Mouse (Mus musculus): ENCODE data around the gene Hist1h4c. TPM values are rescaled to one million over a fixed set of nuclear protein-coding genes. Genes with fewer than 3 reads are reported as not detected.

Hist1h4c gene
- polyA plus RNA-seq, 1 experiment, result not detected

GRCm38 (mm10) chr13:23699767-23700166 is 1.5 kb upstream of the Hist1h4c start:
- no peak overlapping the region for H3K4me3 ChIP-seq (ENCODE audit: insufficient read depth, low read length)
- H3K27ac ChIP-seq (ENCODE audit: insufficient read depth, low read depth, low read length), result no peak overlapping the region
- peaks cover 26% of the 10 kb centered on the region for H3K4me1 ChIP-seq (ENCODE audit: control insufficient read depth, insufficient read depth, low read length)
- TF ChIP-seq POLR2A (IDR thresholded peaks at IDR 0.05; ENCODE audit: borderline replicate concordance, low read depth, low read length) (no peak), CTCF (IDR thresholded peaks at IDR 0.05; ENCODE audit: low read depth, low read length) (no peak)

GRCm38 (mm10) chr13:23698996-23699395 is 742 bp upstream of the Hist1h4c start:
- Histone ChIP-seq H3K4me3 (ENCODE audit: insufficient read depth, low read length) (no peak overlapping the region), H3K27ac (ENCODE audit: insufficient read depth, low read depth, low read length) (peak overlapping the region; percentile 63), H3K4me1 (ENCODE audit: control insufficient read depth, insufficient read depth, low read length) (peaks cover 24% of the 10 kb centered on the region)
- TF ChIP-seq POLR2A (IDR thresholded peaks at IDR 0.05; ENCODE audit: borderline replicate concordance, low read depth, low read length), result no peak
- TF ChIP-seq CTCF (IDR thresholded peaks at IDR 0.05; ENCODE audit: low read depth, low read length), result no peak

GRCm38 (mm10) chr13:23697491-23698299 is 559 bp downstream of the Hist1h4c start:
- Histone ChIP-seq H3K4me3 (ENCODE audit: insufficient read depth, low read length) (peak overlapping the region; percentile 49), H3K4me1 (ENCODE audit: control insufficient read depth, insufficient read depth, low read length) (peaks cover 16% of the 10 kb centered on the region), H3K27ac (ENCODE audit: insufficient read depth, low read depth, low read length) (peak overlapping the region; percentile 60)
- TF ChIP-seq POLR2A (IDR thresholded peaks at IDR 0.05; ENCODE audit: borderline replicate concordance, low read depth, low read length) (no peak), CTCF (IDR thresholded peaks at IDR 0.05; ENCODE audit: low read depth, low read length) (no peak)

- no peak overlapping the region for H3K4me3 ChIP-seq (ENCODE audit: insufficient read depth, low read length)
- H3K27ac ChIP-seq (ENCODE audit: insufficient read depth, low read depth, low read length), result no peak overlapping the region
- peaks cover 14% of the 10 kb centered on the region for H3K4me1 ChIP-seq (ENCODE audit: control insufficient read depth, insufficient read depth, low read length)
- TF ChIP-seq CTCF (IDR thresholded peaks at IDR 0.05; ENCODE audit: low read depth, low read length), result no peak
Observed at GRCm38 (mm10) chr13:23696061-23696474, 2.2 kb downstream of the Hist1h4c start.

- Histone ChIP-seq H3K4me1 (ENCODE audit: control insufficient read depth, insufficient read depth, low read length) (peaks cover 14% of the 10 kb centered on the region), H3K4me3 (ENCODE audit: insufficient read depth, low read length) (no peak within 1 kb of the TSS), H3K27ac (ENCODE audit: insufficient read depth, low read depth, low read length) (no peak within 1 kb of the TSS)
- TF ChIP-seq POLR2A (IDR thresholded peaks at IDR 0.05; ENCODE audit: borderline replicate concordance, low read depth, low read length) (no peak), CTCF (IDR thresholded peaks at IDR 0.05; ENCODE audit: low read depth, low read length) (no peak)
Observed at GRCm38 (mm10) chr13:23695514-23695913, 2.7 kb downstream of the Hist1h4c start, which contains the start of gene Hist1h1t. Hist1h1t (plus strand) TSS chr13:23695814.

- Histone ChIP-seq H3K4me1 (ENCODE audit: control insufficient read depth, insufficient read depth, low read length) (peaks cover 14% of the 10 kb centered on the region), H3K27ac (ENCODE audit: insufficient read depth, low read depth, low read length) (no peak overlapping the region), H3K4me3 (ENCODE audit: insufficient read depth, low read length) (no peak overlapping the region)
- no peak for TF ChIP-seq CTCF (IDR thresholded peaks at IDR 0.05; ENCODE audit: low read depth, low read length)
- TF ChIP-seq POLR2A (IDR thresholded peaks at IDR 0.05; ENCODE audit: borderline replicate concordance, low read depth, low read length), result no peak
Observed at GRCm38 (mm10) chr13:23694956-23695355, 3.3 kb downstream of the Hist1h4c start.

GRCm38 (mm10) chr13:23693856-23694440 is 4.3 kb downstream of the Hist1h4c start:
- TF ChIP-seq CTCF (IDR thresholded peaks at IDR 0.05; ENCODE audit: low read depth, low read length) (no peak), POLR2A (IDR thresholded peaks at IDR 0.05; ENCODE audit: borderline replicate concordance, low read depth, low read length) (no peak)
- H3K27ac ChIP-seq (ENCODE audit: insufficient read depth, low read depth, low read length), result no peak overlapping the region
- H3K4me1 ChIP-seq (ENCODE audit: control insufficient read depth, insufficient read depth, low read length), result peaks cover 20% of the 10 kb centered on the region
- no peak overlapping the region for H3K4me3 ChIP-seq (ENCODE audit: insufficient read depth, low read length)

GRCm38 (mm10) chr13:23689459-23689858 is 8.8 kb downstream of the Hist1h4c start:
- H3K4me3 ChIP-seq (ENCODE audit: insufficient read depth, low read length), result no peak overlapping the region
- TF ChIP-seq POLR2A (IDR thresholded peaks at IDR 0.05; ENCODE audit: borderline replicate concordance, low read depth, low read length) (no peak), CTCF (IDR thresholded peaks at IDR 0.05; ENCODE audit: low read depth, low read length) (no peak)
- no peak overlapping the region for H3K27ac ChIP-seq (ENCODE audit: insufficient read depth, low read depth, low read length)
- H3K4me1 ChIP-seq (ENCODE audit: control insufficient read depth, insufficient read depth, low read length), result peaks cover 19% of the 10 kb centered on the region

- Histone ChIP-seq H3K4me3 (ENCODE audit: insufficient read depth, low read length) (no peak overlapping the region), H3K27ac (ENCODE audit: insufficient read depth, low read depth, low read length) (no peak overlapping the region), H3K4me1 (ENCODE audit: control insufficient read depth, insufficient read depth, low read length) (peaks cover 19% of the 10 kb centered on the region)
- TF ChIP-seq POLR2A (IDR thresholded peaks at IDR 0.05; ENCODE audit: borderline replicate concordance, low read depth, low read length) (no peak), CTCF (IDR thresholded peaks at IDR 0.05; ENCODE audit: low read depth, low read length) (no peak)
Observed at GRCm38 (mm10) chr13:23688956-23689355, 9.3 kb downstream of the Hist1h4c start.

- no peak overlapping the region for H3K27ac ChIP-seq (ENCODE audit: insufficient read depth, low read depth, low read length)
- H3K4me1 ChIP-seq (ENCODE audit: control insufficient read depth, insufficient read depth, low read length), result peaks cover 19% of the 10 kb centered on the region
- TF ChIP-seq CTCF (IDR thresholded peaks at IDR 0.05; ENCODE audit: low read depth, low read length), result no peak
- no peak for TF ChIP-seq POLR2A (IDR thresholded peaks at IDR 0.05; ENCODE audit: borderline replicate concordance, low read depth, low read length)
- no peak overlapping the region for H3K4me3 ChIP-seq (ENCODE audit: insufficient read depth, low read length)
Observed at GRCm38 (mm10) chr13:23687907-23688306, 10.3 kb downstream of the Hist1h4c start.

Data from bone marrow macrophage, adult 2 months (primary cell).